Mouse (Mus musculus) limb, embryonic 13.5 days (tissue): ENCODE results near the gene Vstm2l. TPM values are rescaled to one million over a fixed set of nuclear protein-coding genes. Genes with fewer than 3 reads are reported as not detected.

Experiments
- ATAC-seq: fragments of 200-750 bp; cut with Nextera tagmentation; 2 replicates; pipeline ENCODE4 v1.8.0; 2017; ENCODE audit warnings: low read depth, moderate number of reproducible peaks, moderate TSS enrichment; ENCODE audit not compliant: low FRiP score
- H3K27ac ChIP-seq: fragments of 300-500 bp; sonication (generic); 2 replicates; pipeline ENCODE4 v1.5.1; 2015; ENCODE audit warnings: inconsistent platforms, mild to moderate bottlenecking, moderate library complexity
- H3K27me3 ChIP-seq: fragments of 300-500 bp; sonication (generic); 2 replicates; pipeline ENCODE4 v1.6.1; 2015; ENCODE audit warnings: mild to moderate bottlenecking, inconsistent platforms
- H3K36me3 ChIP-seq: fragments of 300-500 bp; sonication (generic); 2 replicates; pipeline ENCODE4 v1.6.1; 2015; ENCODE audit warnings: inconsistent platforms, mild to moderate bottlenecking, moderate library complexity
- H3K4me1 ChIP-seq: fragments of 300-500 bp; sonication (generic); 2 replicates; pipeline ENCODE4 v1.6.1; 2015; ENCODE audit warnings: inconsistent platforms
- H3K4me2 ChIP-seq: fragments of 300-500 bp; sonication (generic); replicated peaks from 2 replicates; pipeline ENCODE4 v1.6.1; 2015; ENCODE audit warnings: inconsistent platforms, mild to moderate bottlenecking, moderate library complexity
- H3K4me3 ChIP-seq: fragments of 300-500 bp; sonication (generic); 2 replicates; pipeline ENCODE4 v1.5.1; 2015; ENCODE audit warnings: moderate library complexity, mild to moderate bottlenecking, inconsistent platforms
- H3K9ac ChIP-seq: fragments of 300-500 bp; sonication (generic); 2 replicates; pipeline ENCODE4 v1.6.1; 2015; ENCODE audit warnings: mild to moderate bottlenecking, inconsistent platforms
- H3K9me3 ChIP-seq: fragments of 300-500 bp; sonication (generic); 2 replicates; pipeline ENCODE4 v1.6.1; 2016; ENCODE audit warnings: inconsistent platforms
- WGBS: fragments of 180-500 bp; shearing (Covaris S2); methylation state at CpG from one replicate; pipeline ENCODE4 v1.1.7; 2015; 5-methylcytosine and 5-hydroxymethylcytosine counted together
- polyA plus RNA-seq: library from polyadenylated mRNA; unstranded; fragments of >200 nt; fragmentation: Nextera tagmentation; extraction: Ambion mirVana; gene quantifications from 2 replicates; pipeline ENCODE4 v1.2.1, GENCODE M21; 2015

The Vstm2l gene
- polyA plus RNA-seq, 1 experiment from 2014 or later, result not detected

DNA sequence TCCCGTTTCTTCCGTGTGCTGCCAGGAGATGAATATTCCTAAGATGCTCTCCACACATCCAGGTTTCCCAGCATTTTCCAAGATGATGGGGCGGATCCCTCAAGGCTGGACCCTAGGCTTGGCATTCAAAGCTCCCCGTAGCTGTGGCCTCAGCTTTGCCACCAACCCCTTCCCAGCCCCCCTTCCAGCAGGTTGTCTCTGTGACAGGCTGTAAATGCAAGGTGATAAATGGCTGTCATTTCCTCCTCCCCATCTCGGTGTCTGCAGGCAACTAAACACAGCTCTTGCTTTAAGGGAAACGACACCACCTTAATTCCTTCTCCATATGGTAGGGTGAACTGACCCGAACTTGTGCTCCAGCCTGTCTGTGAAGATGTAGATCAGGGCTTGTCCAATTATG lies 61.1 kb downstream of the Vstm2l start:
- Histone ChIP-seq H3K9me3 (no peaks in the 10 kb centered on the region), H3K4me3 (no peak overlapping the region), H3K4me1 (peaks cover 21% of the 10 kb centered on the region), H3K27me3 (peaks cover 29% of the 10 kb centered on the region), H3K27ac (no peak overlapping the region), H3K4me2 (peak overlapping the region; percentile 54), H3K36me3 (peaks cover under 1% of the 10 kb centered on the region; the same call in 1 of the 2 replicates), H3K9ac (0 out of 2 replicates have a peak overlapping the region, but pooled peaks have one; percentile 13)
- ATAC-seq, result no peak
- 0% methylated on average over 7 of the region's 7 CpGs for WGBS

GRCm38 (mm10) chr2:157979241-157979640 lies 64.8 kb downstream of the Vstm2l start:
- Histone ChIP-seq H3K9me3 (no peaks in the 10 kb centered on the region), H3K4me3 (no peak overlapping the region), H3K4me1 (peaks cover 20% of the 10 kb centered on the region), H3K36me3 (peaks cover 22% of the 10 kb centered on the region), H3K9ac (no peak overlapping the region), H3K27me3 (peaks cover 24% of the 10 kb centered on the region), H3K27ac (no peak overlapping the region), H3K4me2 (no peak overlapping the region)
- WGBS, result 57% methylated on average over 5 of the region's 5 CpGs
- ATAC-seq, result no peak

DNA sequence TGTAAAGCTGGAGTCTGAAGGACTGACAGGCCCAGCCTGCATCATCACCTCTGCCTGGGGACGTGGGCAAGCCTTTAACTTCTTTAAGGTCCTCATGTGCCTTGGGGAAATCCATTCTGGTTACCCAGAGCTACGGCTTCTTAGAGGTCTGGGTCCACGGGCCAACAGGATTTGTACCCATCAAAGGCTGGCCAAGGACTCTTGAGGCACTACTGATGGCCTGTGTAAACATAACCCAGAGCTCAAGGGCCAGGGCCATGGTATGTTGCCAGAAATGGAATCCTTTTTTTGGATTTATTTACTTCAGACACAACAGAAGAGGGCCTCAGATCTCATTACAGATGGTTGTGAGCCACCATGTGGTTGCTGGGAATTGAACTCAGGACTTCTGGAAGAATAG lies 68.3 kb downstream of the Vstm2l start:
- Histone ChIP-seq H3K9me3 (no peaks in the 10 kb centered on the region), H3K9ac (no peak overlapping the region), H3K36me3 (peaks cover 28% of the 10 kb centered on the region), H3K4me2 (no peak overlapping the region), H3K4me1 (no peaks in the 10 kb centered on the region), H3K27me3 (no peaks in the 10 kb centered on the region), H3K4me3 (no peak overlapping the region), H3K27ac (no peak overlapping the region)
- no peak for ATAC-seq
- 85% methylated on average over 3 of the region's 3 CpGs for WGBS

DNA sequence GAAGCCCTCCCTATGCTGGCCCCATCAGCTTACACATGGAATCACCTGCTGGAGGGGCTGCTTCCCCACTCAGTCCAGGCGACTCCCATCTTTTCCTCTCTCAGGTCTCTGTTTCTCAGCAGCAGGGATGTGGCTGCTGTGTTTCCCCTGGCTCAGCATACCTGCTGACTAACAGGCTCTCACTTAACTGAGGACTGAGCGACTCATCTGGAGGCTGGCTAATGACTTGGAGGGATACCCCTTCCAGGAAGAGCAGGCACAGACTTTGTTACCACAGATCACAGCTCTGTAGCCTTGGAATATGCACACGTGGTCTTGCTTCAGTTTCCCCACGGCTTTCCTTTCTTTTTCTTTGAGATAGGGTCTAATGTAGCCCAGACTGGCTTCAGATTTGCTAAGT lies 68.8 kb downstream of the Vstm2l start:
- no peak overlapping the region for H3K27ac ChIP-seq
- WGBS, result 86% methylated on average over 4 of the region's 4 CpGs

DNA sequence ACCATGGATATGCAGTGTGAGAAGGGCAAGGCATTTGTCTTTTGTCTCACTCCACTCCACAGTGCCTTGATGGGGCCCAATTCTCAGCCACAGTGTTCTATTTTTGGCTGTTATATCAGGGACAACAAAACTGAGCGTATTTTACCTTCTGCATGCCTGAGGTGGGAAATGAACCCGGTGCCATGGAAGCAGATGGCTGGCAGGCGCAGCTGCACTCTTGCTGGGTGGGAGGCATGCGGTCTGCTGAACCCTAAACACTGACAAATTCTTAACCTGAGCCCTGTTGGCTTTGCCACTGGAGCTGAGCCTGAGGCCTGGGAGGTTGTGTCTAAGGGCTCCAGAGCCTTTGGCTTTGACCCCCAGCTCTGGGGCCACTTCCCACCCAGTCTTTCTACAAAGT lies 71.2 kb downstream of the Vstm2l start:
- Histone ChIP-seq H3K4me2 (no peak overlapping the region), H3K27ac (no peak overlapping the region), H3K4me1 (peaks cover 7% of the 10 kb centered on the region; the same call in 1 of the 2 replicates), H3K9me3 (no peaks in the 10 kb centered on the region), H3K4me3 (no peak overlapping the region), H3K27me3 (no peaks in the 10 kb centered on the region), H3K9ac (no peak overlapping the region), H3K36me3 (peaks cover 35% of the 10 kb centered on the region)
- no peak for ATAC-seq
- WGBS, result 80% methylated on average over 4 of the region's 4 CpGs

More for the DNA sequence above, 68.8 kb downstream of the Vstm2l start:
- Histone ChIP-seq H3K9me3 (no peaks in the 10 kb centered on the region), H3K4me3 (no peak overlapping the region), H3K4me2 (no peak overlapping the region), H3K9ac (no peak overlapping the region), H3K27me3 (no peaks in the 10 kb centered on the region), H3K4me1 (no peaks in the 10 kb centered on the region), H3K36me3 (peaks cover 28% of the 10 kb centered on the region)
- no peak for ATAC-seq

DNA sequence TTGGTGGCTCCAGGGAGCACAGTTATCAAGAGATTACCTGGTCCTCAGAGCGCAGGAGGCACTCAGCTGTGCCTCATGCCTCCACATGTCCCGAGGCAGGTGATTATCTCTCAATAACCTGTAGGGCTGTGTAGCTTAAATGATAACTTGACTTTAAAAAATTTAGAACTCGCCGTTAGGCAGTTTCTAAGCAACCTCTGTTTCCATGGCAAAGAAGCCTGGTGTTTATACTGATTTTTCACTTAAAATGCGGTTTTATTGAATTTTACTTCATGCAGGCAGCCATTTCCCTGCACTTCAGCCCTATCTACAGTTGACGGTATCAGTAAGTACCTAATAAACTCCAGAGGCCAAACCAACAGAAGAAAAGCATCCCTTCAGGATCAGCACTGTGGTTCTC lies 71.8 kb downstream of the Vstm2l start:
- Histone ChIP-seq H3K9me3 (no peaks in the 10 kb centered on the region), H3K27me3 (no peaks in the 10 kb centered on the region), H3K36me3 (peaks cover 35% of the 10 kb centered on the region), H3K9ac (no peak overlapping the region), H3K27ac (no peak overlapping the region), H3K4me1 (peaks cover 7% of the 10 kb centered on the region; the same call in 1 of the 2 replicates), H3K4me3 (no peak overlapping the region), H3K4me2 (no peak overlapping the region)
- ATAC-seq, result no peak
- WGBS, result 84% methylated on average over 6 of the region's 6 CpGs

DNA sequence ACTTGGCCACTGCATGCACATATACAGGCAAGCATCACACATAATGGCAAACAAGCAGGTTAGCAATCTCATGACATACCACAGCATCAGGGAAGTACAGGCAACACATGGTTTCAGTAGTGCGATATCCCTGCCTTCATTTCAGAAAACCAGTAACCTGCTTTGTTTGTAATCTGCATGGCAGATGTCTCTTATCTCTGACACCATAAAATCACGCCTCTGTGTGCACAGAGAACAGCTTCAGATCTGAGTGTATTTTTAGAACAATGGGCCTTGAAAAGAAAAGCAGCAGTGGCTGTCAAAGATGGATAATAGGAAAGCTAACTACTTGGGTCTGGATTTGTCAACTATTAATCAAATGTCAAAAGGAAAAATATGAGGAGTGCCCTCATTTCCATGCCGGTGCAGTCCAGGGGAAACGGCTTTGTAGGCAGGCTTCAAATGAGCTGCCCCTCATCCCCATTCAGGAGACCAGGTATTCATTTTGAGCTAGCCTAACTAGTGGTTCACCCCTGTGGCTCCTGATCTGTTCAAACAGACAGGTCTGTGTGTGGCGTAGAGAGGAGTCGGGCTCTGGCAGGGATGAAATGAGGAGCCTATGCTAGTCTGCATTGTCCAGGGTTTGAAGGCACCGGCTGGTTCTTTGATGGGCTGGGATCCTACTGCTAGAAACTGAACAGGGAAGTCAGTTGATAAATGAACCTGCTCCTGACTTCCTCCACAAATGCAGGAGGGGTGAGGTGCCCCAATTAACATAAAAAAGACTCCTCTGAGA lies 74.2 kb downstream of the Vstm2l start:
- H3K27me3 ChIP-seq, result no peaks in the 10 kb centered on the region
- no peak overlapping the region for H3K4me3 ChIP-seq
- no peak overlapping the region for H3K9ac ChIP-seq
- H3K27ac ChIP-seq, result no peak overlapping the region
- no peaks in the 10 kb centered on the region for H3K9me3 ChIP-seq
- no peak for ATAC-seq
- 72% methylated on average over 7 of the region's 7 CpGs for WGBS
- peaks cover 42% of the 10 kb centered on the region for H3K36me3 ChIP-seq
- H3K4me1 ChIP-seq, result peaks cover 7% of the 10 kb centered on the region; the same call in 1 of the 2 replicates
- no peak overlapping the region for H3K4me2 ChIP-seq

GRCm38 (mm10) chr2:157989946-157990345 lies 75.5 kb downstream of the Vstm2l start:
- Histone ChIP-seq H3K9ac (no peak overlapping the region), H3K9me3 (no peaks in the 10 kb centered on the region), H3K27ac (no peak overlapping the region), H3K36me3 (peaks cover 55% of the 10 kb centered on the region), H3K4me2 (no peak overlapping the region), H3K4me3 (no peak overlapping the region), H3K27me3 (no peaks in the 10 kb centered on the region), H3K4me1 (peaks cover 7% of the 10 kb centered on the region; the same call in 1 of the 2 replicates)
- no peak for ATAC-seq
- 50% methylated on average over 2 of the region's 2 CpGs for WGBS

DNA sequence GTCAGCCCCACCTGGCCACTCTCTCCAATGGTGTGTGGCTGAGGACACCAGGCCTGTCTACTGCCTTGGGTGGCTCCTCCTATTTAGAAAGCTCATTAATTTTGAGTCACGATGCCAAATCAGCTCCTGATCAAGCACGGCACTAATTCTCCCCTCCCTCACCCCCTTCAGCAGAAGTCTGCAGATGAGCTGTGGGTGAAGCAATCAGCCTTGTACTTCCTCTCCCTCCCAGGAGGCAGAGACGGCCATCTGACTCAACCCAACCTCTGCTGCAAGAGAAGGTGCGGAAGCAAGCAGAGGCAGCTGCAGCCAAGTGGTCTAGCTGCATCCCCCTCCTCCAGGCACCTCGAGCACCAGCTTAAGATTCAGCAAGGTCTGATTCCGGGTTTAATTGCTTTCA lies 76.6 kb downstream of the Vstm2l start:
- H3K9ac ChIP-seq, result no peak overlapping the region
- H3K4me2 ChIP-seq, result no peak overlapping the region
- H3K4me1 ChIP-seq, result peaks cover 7% of the 10 kb centered on the region; the same call in 1 of the 2 replicates
- H3K27ac ChIP-seq, result 0 out of 2 replicates have a peak overlapping the region, but pooled peaks have one; percentile 28
- no peaks in the 10 kb centered on the region for H3K9me3 ChIP-seq
- H3K36me3 ChIP-seq, result peaks cover 63% of the 10 kb centered on the region
- H3K27me3 ChIP-seq, result no peaks in the 10 kb centered on the region
- ATAC-seq, result no peak
- WGBS, result 50% methylated on average over 6 of the region's 6 CpGs
- no peak overlapping the region for H3K4me3 ChIP-seq

DNA sequence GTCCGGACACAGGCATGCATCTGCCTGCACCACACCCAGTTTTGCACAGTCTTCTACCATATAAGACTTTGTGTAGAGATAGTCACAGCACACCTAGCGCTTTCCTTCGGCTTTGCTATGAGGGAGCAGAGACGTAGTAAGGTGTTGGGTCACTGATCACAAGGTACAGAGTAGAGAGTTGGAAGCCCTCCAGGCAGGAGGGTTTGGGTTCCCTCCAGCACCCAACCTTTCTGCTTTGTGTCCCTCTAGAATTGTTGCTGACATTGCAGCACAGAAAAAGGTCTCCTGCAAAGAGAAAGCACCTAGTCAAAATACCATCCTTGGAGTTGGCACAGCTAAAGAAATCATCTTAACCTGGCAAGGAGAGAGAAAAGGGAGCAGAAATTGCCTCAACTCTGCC lies 78.0 kb downstream of the Vstm2l start:
- H3K9me3 ChIP-seq, result no peaks in the 10 kb centered on the region
- no peak overlapping the region for H3K9ac ChIP-seq
- H3K4me1 ChIP-seq, result peaks cover 7% of the 10 kb centered on the region; the same call in 1 of the 2 replicates
- no peak overlapping the region for H3K4me2 ChIP-seq
- no peak for ATAC-seq
- H3K4me3 ChIP-seq, result no peak overlapping the region
- H3K27me3 ChIP-seq, result no peaks in the 10 kb centered on the region
- H3K27ac ChIP-seq, result no peak overlapping the region
- H3K36me3 ChIP-seq, result peaks cover 72% of the 10 kb centered on the region
- WGBS, result 93% methylated on average over 4 of the region's 4 CpGs
